Mouse (Mus musculus) CH12.LX (cell line): ENCODE results near the gene Rps29.

Experiments
- CTCF ChIP-seq, 2 experiments: IDR thresholded peaks in 1 of 2; conservative IDR thresholded peaks in 1 of 2; 2 replicates each; pipeline ENCODE4 v1.5.1; 2011 to 2012; ENCODE audit warnings: low read depth in 2 of 2, low read length in 2 of 2, improper control_type of control experiment in 1 of 2, inconsistent platforms in 1 of 2, mild to moderate bottlenecking in 1 of 2, moderate library complexity in 1 of 2
- JUND ChIP-seq: conservative IDR thresholded peaks from 2 replicates; pipeline ENCODE4 v1.6.1; 2011; ENCODE audit warnings: low read depth, low read length, improper control_type of control experiment
- MAFK ChIP-seq: IDR thresholded peaks from 2 replicates; pipeline ENCODE4 v1.6.1; 2011; ENCODE audit warnings: low read length, improper control_type of control experiment; ENCODE audit not compliant: insufficient replicate concordance
- POLR2A ChIP-seq: IDR thresholded peaks from 2 replicates; pipeline ENCODE4 v1.6.1; 2011; ENCODE audit warnings: low read depth, mild to moderate bottlenecking, improper control_type of control experiment, low read length
- TCF12 ChIP-seq: IDR thresholded peaks from 2 replicates; pipeline ENCODE4 v1.6.1; 2014; ENCODE audit warnings: low read depth, mild to moderate bottlenecking, inconsistent platforms, low read length, improper control_type of control experiment
- ZNF384 ChIP-seq: IDR thresholded peaks from 2 replicates; pipeline ENCODE4 v1.6.1; 2012; ENCODE audit warnings: low read depth, low read length, improper control_type of control experiment, inconsistent platforms

- TF ChIP-seq CTCF (conservative IDR thresholded peaks at IDR 0.05 in 1 of 2, IDR thresholded peaks at IDR 0.05 in 1 of 2; ENCODE audit: low read depth in 2 of 2, low read length in 2 of 2) (no peak), TCF12 (no peak), POLR2A (no peak), MAFK (no peak), JUND (no peak), ZNF384 (no peak)
Observed at GRCm38 (mm10) chr12:69122801-69123200, 36.2 kb downstream of the Rps29 start.
